Mouse (Mus musculus) midbrain, embryonic 11.5 days (tissue): ENCODE data around the gene Syndig1. TPM values are rescaled to one million over a fixed set of nuclear protein-coding genes. Genes with fewer than 3 reads are reported as not detected.

Experiments
- ATAC-seq: fragments of 200-750 bp; cut with Nextera tagmentation; 2 replicates; pipeline ENCODE4 v1.8.0; 2017; ENCODE audit warnings: moderate TSS enrichment, moderate library complexity; ENCODE audit not compliant: low FRiP score
- DNase-seq: peaks from one replicate; pipeline ENCODE4 v3.0.0; 2015; ENCODE audit warnings: low spot score; ENCODE audit errors: missing footprints
- H3K27ac ChIP-seq: fragments of 300-500 bp; sonication (generic); 2 replicates; pipeline ENCODE4 v1.5.1; 2014; ENCODE audit warnings: low read depth, low read length
- H3K27me3 ChIP-seq: fragments of 300-500 bp; sonication (generic); 2 replicates; pipeline ENCODE4 v1.6.1; 2014; ENCODE audit warnings: mild to moderate bottlenecking, low read length, moderate library complexity, mixed read lengths; ENCODE audit not compliant: control insufficient read depth, insufficient read depth
- H3K36me3 ChIP-seq: fragments of 300-500 bp; sonication (generic); 2 replicates; pipeline ENCODE4 v1.6.1; 2014; ENCODE audit warnings: mild to moderate bottlenecking, low read length, moderate library complexity, mixed read lengths; ENCODE audit not compliant: control insufficient read depth, insufficient read depth
- H3K4me1 ChIP-seq: fragments of 300-500 bp; sonication (generic); 2 replicates; pipeline ENCODE4 v1.6.1; 2014; ENCODE audit warnings: low read length; ENCODE audit not compliant: control insufficient read depth, insufficient read depth
- H3K4me2 ChIP-seq: fragments of 300-500 bp; sonication (generic); 2 replicates; pipeline ENCODE4 v1.6.1; 2014; ENCODE audit warnings: mild to moderate bottlenecking, moderate library complexity
- H3K4me3 ChIP-seq: fragments of 300-500 bp; sonication (generic); 2 replicates; pipeline ENCODE4 v1.5.1; 2014; ENCODE audit warnings: low read depth, low read length
- H3K9ac ChIP-seq: fragments of 300-500 bp; sonication (generic); 2 replicates; pipeline ENCODE4 v1.6.1; 2014; ENCODE audit warnings: low read length
- H3K9me3 ChIP-seq: fragments of 300-500 bp; sonication (generic); 2 replicates; pipeline ENCODE4 v1.6.1; 2016; ENCODE audit warnings: low read length; ENCODE audit not compliant: control insufficient read depth
- WGBS: fragments of 180-500 bp; shearing (Covaris S2); extraction: QIAGEN DNeasy Blood & Tissue Kit; methylation state at CpG from one replicate; pipeline ENCODE4 v1.1.7; 2014; 5-methylcytosine and 5-hydroxymethylcytosine counted together
- polyA plus RNA-seq: library from polyadenylated mRNA; unstranded; fragments of >200 nt; fragmentation: Nextera tagmentation; extraction: Ambion mirVana; gene quantifications from 2 replicates; pipeline ENCODE4 v1.2.1, GENCODE M21; 2014

Gene Syndig1
- polyA plus RNA-seq, 1 experiment from 2014 or later = 8.5 TPM

DNA sequence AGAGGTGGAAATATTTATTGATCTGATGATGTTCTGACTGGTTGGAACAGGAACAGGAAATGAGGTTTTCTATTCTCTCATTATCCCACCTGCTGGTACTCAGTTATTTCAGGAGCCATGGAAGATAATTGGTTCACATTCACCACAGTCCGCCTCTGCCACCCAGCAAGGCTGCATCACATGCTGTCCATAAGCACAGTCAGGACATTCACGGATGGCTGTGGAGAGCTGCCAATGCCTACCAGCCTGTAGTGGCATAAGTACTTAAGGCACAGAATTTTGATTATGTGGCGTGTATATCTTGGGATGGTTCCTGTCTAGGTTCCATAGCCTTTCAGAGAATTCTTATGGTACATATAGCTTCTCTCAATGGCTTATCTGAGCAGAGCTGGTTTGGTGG is 32.0 kb downstream of the Syndig1 start:
- H3K9ac ChIP-seq = no peak overlapping the region
- no peaks in the 10 kb centered on the region for H3K4me1 ChIP-seq
- no peak overlapping the region for H3K4me3 ChIP-seq
- no peak overlapping the region for H3K27ac ChIP-seq
- H3K9me3 ChIP-seq = no peaks in the 10 kb centered on the region
- ATAC-seq (no peak), DNase-seq (no peak)
- no peaks in the 10 kb centered on the region for H3K27me3 ChIP-seq
- H3K36me3 ChIP-seq = no peaks in the 10 kb centered on the region
- 89% methylated on average over 3 of the region's 3 CpGs for WGBS
- no peak overlapping the region for H3K4me2 ChIP-seq

DNA sequence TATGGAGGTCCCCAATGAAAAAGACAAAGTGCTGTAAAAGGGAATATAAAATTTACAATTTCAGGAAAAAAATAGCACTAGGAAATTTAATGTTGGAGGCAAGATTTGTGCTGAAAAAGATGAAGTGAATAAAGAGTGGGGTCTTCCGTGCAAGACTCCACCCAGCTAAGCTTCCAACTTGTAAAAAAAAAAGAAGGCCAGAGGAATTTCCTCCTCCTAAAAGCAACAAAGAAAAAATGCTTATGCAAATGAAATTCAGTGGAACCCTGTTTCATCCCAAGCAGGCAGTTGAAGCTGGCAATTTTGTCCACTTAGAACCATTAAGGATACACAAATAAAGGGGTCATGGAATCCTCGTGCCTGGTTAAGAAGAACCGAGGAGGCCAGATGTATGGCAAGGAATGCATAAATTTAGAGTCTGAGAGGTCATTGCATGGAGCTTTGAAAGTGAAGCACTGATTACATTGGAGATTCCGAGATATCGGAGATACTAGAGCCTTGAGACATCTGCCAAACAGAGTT is 37.0 kb downstream of the Syndig1 start:
- H3K4me2 ChIP-seq = no peak overlapping the region
- H3K27me3 ChIP-seq = no peaks in the 10 kb centered on the region
- H3K4me3 ChIP-seq = no peak overlapping the region
- H3K4me1 ChIP-seq = no peaks in the 10 kb centered on the region
- H3K9me3 ChIP-seq = no peaks in the 10 kb centered on the region
- no peak for DNase-seq
- H3K36me3 ChIP-seq = no peaks in the 10 kb centered on the region
- H3K27ac ChIP-seq = no peak overlapping the region
- no peak overlapping the region for H3K9ac ChIP-seq
- 66% methylated on average over 5 of the region's 5 CpGs for WGBS
- ATAC-seq = no peak

- ATAC-seq (no peak), DNase-seq (no peak)
- Histone ChIP-seq H3K9ac (no peak overlapping the region), H3K36me3 (no peaks in the 10 kb centered on the region), H3K9me3 (no peaks in the 10 kb centered on the region), H3K4me1 (no peaks in the 10 kb centered on the region), H3K4me2 (no peak overlapping the region), H3K27ac (no peak overlapping the region), H3K4me3 (no peak overlapping the region), H3K27me3 (no peaks in the 10 kb centered on the region)
- WGBS = 80% methylated on average over 2 of the region's 2 CpGs
Observed at GRCm38 (mm10) chr2:149870496-149870895, 41.5 kb downstream of the Syndig1 start.

GRCm38 (mm10) chr2:149872496-149872895 is 43.5 kb downstream of the Syndig1 start:
- no peak for DNase-seq
- no peak overlapping the region for H3K4me2 ChIP-seq
- no peak overlapping the region for H3K27ac ChIP-seq
- H3K36me3 ChIP-seq = no peaks in the 10 kb centered on the region
- H3K4me3 ChIP-seq = no peak overlapping the region
- H3K9ac ChIP-seq = no peak overlapping the region
- no peak for ATAC-seq
- WGBS = 86% methylated on average over 4 of the region's 4 CpGs
- no peaks in the 10 kb centered on the region for H3K9me3 ChIP-seq
- H3K27me3 ChIP-seq = no peaks in the 10 kb centered on the region
- H3K4me1 ChIP-seq = no peaks in the 10 kb centered on the region

- Histone ChIP-seq H3K27me3 (no peaks in the 10 kb centered on the region), H3K9me3 (no peaks in the 10 kb centered on the region), H3K36me3 (no peaks in the 10 kb centered on the region), H3K4me1 (no peaks in the 10 kb centered on the region), H3K27ac (no peak overlapping the region), H3K4me3 (no peak overlapping the region), H3K4me2 (no peak overlapping the region), H3K9ac (no peak overlapping the region)
- no peak for ATAC-seq
- DNase-seq = no peak
- 97% methylated on average over 3 of the region's 3 CpGs for WGBS
Observed at GRCm38 (mm10) chr2:149873346-149873745, 44.3 kb downstream of the Syndig1 start.

DNA sequence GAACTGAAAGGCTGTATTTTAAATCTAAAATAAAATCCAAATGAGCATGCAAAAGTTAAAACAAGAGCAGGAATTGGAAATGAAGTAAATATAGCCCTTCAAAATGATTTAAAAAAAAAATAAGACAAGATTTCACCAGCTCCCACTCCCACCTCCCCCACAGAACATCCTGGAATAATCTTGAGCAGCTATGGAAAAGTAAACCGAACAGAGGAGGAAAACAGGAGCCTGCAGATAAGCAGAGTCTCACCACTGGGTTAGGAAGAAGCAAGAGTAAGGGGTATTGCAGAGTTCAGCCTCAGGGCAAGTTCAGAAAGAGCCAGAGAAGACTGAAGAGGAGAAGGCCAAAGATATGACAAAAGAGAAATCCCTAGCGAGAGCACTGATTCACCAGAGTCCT is 48.9 kb downstream of the Syndig1 start:
- WGBS = 83% methylated on average over 2 of the region's 2 CpGs
- Histone ChIP-seq H3K36me3 (no peaks in the 10 kb centered on the region), H3K9me3 (no peaks in the 10 kb centered on the region), H3K9ac (no peak overlapping the region), H3K27ac (no peak overlapping the region), H3K4me3 (no peak overlapping the region), H3K4me2 (no peak overlapping the region), H3K27me3 (no peaks in the 10 kb centered on the region), H3K4me1 (no peaks in the 10 kb centered on the region)
- DNase-seq = no peak
- no peak for ATAC-seq

DNA sequence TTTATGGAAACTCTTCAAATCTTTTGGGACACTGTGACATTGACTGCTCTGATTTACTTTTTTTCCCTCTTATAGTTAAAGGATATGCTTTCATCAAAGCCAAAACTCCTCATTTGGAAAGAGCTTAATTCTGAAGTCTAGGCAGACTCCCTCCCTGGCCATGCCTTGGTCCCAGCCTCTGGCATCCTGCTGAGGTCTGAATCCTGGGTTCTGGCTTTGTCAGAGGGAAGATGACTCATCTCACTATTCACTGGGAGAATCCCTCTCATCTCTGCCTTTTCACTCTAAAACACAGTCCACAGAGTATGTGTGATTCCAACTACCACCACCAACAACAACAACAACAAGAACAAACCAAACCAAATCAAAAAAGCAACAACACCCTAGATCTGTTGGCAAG is 58.6 kb downstream of the Syndig1 start:
- no peak overlapping the region for H3K4me3 ChIP-seq
- H3K27ac ChIP-seq = no peak overlapping the region
- H3K4me2 ChIP-seq = no peak overlapping the region
- ATAC-seq (no peak), DNase-seq (no peak)
- H3K4me1 ChIP-seq = no peaks in the 10 kb centered on the region
- H3K36me3 ChIP-seq = no peaks in the 10 kb centered on the region
- H3K9ac ChIP-seq = no peak overlapping the region
- H3K9me3 ChIP-seq = no peaks in the 10 kb centered on the region
- no peaks in the 10 kb centered on the region for H3K27me3 ChIP-seq

DNA sequence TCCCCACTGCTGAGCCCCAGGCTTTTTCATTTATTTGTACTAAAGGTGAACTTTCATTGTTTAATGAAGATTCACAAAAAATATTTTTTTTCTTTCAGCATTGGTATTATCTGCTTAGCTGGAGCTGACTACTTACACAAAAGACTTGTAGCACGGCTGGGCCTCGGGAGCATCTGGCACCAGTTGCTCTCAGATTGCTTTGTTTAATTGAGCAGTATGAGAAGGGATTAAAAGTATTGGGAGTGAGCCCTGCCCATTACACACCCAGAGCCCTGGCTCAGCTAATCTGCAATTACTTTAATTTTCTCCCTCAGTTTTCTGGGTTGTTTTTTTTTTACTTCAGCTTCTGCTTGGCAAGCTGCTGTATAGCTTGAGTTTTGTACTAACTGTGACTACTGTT is 62.6 kb downstream of the Syndig1 start:
- no peaks in the 10 kb centered on the region for H3K9me3 ChIP-seq

DNA sequence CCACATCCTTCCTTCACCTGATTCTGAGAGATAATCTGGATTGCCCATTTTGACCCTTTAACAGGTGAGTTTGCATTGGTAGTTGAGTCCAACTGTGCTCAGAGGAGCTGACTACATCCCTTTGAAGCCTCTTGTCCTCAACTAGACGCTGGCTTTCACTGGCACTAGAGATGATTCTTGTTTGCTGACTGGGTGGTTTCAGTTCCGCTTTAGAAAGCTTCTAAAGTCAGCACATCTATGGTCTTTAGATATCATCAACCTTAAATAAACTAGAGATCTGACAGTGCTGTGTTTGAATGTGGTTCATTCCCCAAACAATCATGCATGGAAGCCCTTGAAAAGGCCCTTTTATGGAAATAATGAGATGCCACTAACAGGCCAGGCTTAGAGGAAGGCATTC is 67.3 kb downstream of the Syndig1 start:
- H3K27me3 ChIP-seq = no peaks in the 10 kb centered on the region
- no peak overlapping the region for H3K4me2 ChIP-seq
- 81% methylated on average over 2 of the region's 2 CpGs for WGBS
- H3K4me3 ChIP-seq = no peak overlapping the region
- ATAC-seq = no peak
- H3K9ac ChIP-seq = no peak overlapping the region
- H3K4me1 ChIP-seq = no peaks in the 10 kb centered on the region
- no peak for DNase-seq
- H3K9me3 ChIP-seq = no peaks in the 10 kb centered on the region
- no peaks in the 10 kb centered on the region for H3K36me3 ChIP-seq
- H3K27ac ChIP-seq = no peak overlapping the region

More for the DNA sequence above, 62.6 kb downstream of the Syndig1 start:
- Histone ChIP-seq H3K9ac (no peak overlapping the region), H3K27ac (no peak overlapping the region), H3K4me3 (no peak overlapping the region), H3K27me3 (no peaks in the 10 kb centered on the region), H3K4me2 (no peak overlapping the region), H3K4me1 (no peaks in the 10 kb centered on the region), H3K36me3 (no peaks in the 10 kb centered on the region)
- DNase-seq (no peak), ATAC-seq (peak; percentile 65)
- WGBS = 11% methylated on average over 2 of the region's 2 CpGs

DNA sequence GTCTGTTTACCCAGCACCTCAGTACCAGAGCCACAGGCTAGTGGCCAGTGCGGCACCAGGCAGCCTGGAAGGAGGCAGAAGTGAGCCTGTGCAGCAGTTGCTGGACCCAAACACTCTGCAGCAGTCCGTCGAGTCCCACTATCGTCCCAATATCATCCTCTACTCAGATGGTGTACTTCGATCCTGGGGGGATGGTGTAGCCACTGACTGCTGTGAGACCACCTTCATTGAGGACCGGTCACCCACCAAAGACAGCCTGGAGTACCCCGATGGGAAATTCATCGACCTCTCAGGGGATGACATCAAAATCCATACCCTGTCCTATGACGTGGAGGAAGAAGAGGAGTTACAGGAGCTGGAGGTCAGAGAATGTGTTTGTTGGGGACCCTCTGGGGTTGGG is 70.6 kb downstream of the Syndig1 start:
- Histone ChIP-seq H3K27me3 (no peaks in the 10 kb centered on the region), H3K9ac (no peak overlapping the region), H3K36me3 (no peaks in the 10 kb centered on the region), H3K4me3 (no peak overlapping the region), H3K4me2 (no peak overlapping the region), H3K27ac (no peak overlapping the region), H3K4me1 (no peaks in the 10 kb centered on the region), H3K9me3 (no peaks in the 10 kb centered on the region)
- DNase-seq (no peak), ATAC-seq (no peak)
- WGBS = 92% methylated on average over 9 of the region's 9 CpGs
